Mouse (Mus musculus): ENCODE measurements around the gene Lmcd1. TPM values are rescaled to one million over a fixed set of nuclear protein-coding genes. Genes with fewer than 3 reads are reported as not detected.
"Not testable (repeated sequence)": the region's sequence is repeated elsewhere in the genome, so short reads cannot be mapped to it uniquely, and the experiment has no call there.

Gene Lmcd1
- polyA plus RNA-seq (2015; fragmentation: Nextera tagmentation; extraction: Ambion mirVana): 12.4 and 14.1 TPM in 2 replicates

DNA sequence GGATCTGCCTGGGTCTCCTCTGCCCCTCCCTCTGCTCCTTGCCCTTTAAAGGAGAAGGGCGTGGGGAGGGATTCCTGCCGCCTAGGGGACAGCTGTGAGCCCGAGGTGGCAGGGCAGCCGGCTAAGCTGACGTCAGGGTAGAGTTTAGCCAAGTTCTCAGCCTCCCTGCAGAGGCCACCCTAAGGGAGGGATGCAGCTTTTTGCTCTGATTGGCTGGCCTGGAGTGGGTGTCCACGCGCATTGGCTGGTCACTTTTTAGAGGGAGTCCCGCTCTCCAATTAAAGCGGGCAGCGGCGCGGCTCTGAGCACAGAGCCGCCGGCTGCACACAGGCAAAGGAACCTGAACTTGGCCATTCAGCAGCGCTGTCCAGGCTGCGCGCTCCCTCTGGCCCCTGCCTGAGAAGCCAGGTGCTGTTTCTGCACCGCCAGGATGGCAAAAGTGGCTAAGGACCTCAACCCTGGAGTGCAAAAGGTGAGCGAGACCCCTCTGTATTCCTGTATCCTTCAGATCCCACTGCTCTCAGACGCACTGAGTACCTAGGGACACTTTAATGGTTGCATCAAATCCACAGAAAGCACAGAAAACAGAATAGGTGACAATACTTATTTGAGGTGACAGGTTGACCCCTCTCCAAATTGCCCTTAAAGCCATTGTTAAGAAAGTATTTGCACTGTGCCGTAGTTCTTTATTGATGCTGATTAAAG lies at the start of gene Lmcd1:
TSS of gene Lmcd1 (plus strand) at position 258 of the 705 bp plus-strand sequence.
- H3K9me3 ChIP-seq (ENCODE audit: control insufficient read depth, low read length): no peaks in the 10 kb centered on the region
- H3K9ac ChIP-seq (ENCODE audit: low read depth, low read length): peak within 1 kb of the TSS; percentile 37; the same call in 1 of the 2 replicates
- H3K27me3 ChIP-seq (replicated peaks; ENCODE audit: control insufficient read depth, insufficient read depth, low read length): 0 out of 2 replicates have a peak, but pooled peaks cover under 1% of the 10 kb centered on the region
- H3K4me3 ChIP-seq (ENCODE audit: low read length): peak within 1 kb of the TSS; percentile 41
- peaks cover 16% of the 10 kb centered on the region for H3K4me1 ChIP-seq (ENCODE audit: control insufficient read depth, insufficient read depth, low read length)
- 3% methylated on average over 21 of the region's 21 CpGs for WGBS
- H3K36me3 ChIP-seq (ENCODE audit: control insufficient read depth, insufficient read depth, low read length): no peaks in the 10 kb centered on the region
- H3K4me2 ChIP-seq (ENCODE audit: low read depth, low read length): peak within 1 kb of the TSS; percentile 63
- H3K27ac ChIP-seq (ENCODE audit: low read length): peak within 1 kb of the TSS; percentile 57
- peak; percentile 92 for ATAC-seq

DNA sequence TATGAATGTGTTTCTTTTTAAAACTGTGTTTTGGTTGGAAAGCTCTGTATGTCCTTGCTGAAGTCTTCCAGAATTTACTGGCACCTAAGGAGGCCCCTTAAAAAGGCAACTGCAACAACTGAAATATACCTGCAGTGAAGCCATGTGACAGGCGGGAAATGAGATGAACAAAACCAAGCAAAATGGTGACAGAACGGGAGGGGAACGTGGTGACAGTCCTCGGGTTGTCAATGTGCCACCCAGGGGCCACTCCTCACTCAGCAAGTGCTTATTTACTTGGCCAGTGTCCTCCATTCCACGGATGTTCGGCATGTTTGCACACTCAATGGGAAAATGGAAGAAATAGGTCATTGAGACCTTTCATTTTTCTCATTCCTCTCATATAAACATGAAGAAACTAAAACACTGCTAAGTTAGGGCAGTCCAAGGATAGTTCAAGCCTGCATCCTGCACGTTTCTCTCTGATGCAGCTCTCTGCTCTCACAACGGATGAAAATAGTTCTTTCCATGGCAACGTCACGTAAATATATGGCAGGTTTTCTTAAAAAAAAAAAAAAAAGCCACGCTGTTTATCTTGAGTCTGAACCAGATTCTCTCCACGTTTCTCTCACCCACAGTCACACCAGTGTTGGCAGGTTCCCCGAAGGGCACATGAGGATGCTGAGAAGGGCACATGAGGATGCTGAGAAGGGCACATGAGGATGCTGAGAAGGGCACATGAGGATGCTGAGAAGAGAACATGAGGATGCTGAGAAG lies 49.5 kb upstream of the Lmcd1 start:
- no peak overlapping the region for H3K9ac ChIP-seq (ENCODE audit: low read depth, low read length)
- WGBS: 73% methylated on average over 13 of the region's 13 CpGs
- no peak for ATAC-seq
- no peaks in the 10 kb centered on the region for H3K9me3 ChIP-seq (ENCODE audit: control insufficient read depth, low read length)
- no peak overlapping the region for H3K4me3 ChIP-seq (ENCODE audit: low read length)
- no peaks in the 10 kb centered on the region for H3K27me3 ChIP-seq (replicated peaks; ENCODE audit: control insufficient read depth, insufficient read depth, low read length)
- H3K27ac ChIP-seq (ENCODE audit: low read length): no peak overlapping the region
- no peaks in the 10 kb centered on the region for H3K4me1 ChIP-seq (ENCODE audit: control insufficient read depth, insufficient read depth, low read length)
- H3K4me2 ChIP-seq (ENCODE audit: low read depth, low read length): no peak overlapping the region
- no peaks in the 10 kb centered on the region for H3K36me3 ChIP-seq (ENCODE audit: control insufficient read depth, insufficient read depth, low read length)

DNA sequence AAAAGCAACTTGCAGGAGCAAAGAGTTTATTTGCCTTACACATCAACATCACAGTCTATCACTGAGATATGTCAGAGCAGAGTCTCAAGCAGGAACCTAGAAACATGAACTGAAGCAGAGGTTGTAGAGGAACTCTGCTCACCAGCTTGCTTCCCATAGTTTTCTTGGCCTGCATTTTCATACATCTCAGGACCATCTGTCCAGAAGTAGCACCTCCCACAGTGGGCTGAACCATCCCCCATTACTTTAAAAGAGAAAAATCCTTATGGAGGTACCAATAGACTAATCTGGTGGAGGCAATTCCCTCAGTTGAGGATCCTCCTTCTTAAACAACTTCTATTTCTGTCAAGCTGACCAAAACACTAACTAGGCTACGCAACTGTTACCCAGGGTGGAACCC lies 36.8 kb upstream of the Lmcd1 start:
- no peaks in the 10 kb centered on the region for H3K9me3 ChIP-seq (ENCODE audit: control insufficient read depth, low read length)
- no peak overlapping the region for H3K27ac ChIP-seq (ENCODE audit: low read length)
- H3K9ac ChIP-seq (ENCODE audit: low read depth, low read length): no peak overlapping the region
- no peak overlapping the region for H3K4me2 ChIP-seq (ENCODE audit: low read depth, low read length)
- WGBS: 86% methylated on average over 1 of the region's 1 CpGs
- no peak for ATAC-seq
- H3K4me1 ChIP-seq (ENCODE audit: control insufficient read depth, insufficient read depth, low read length): no peaks in the 10 kb centered on the region
- no peak overlapping the region for H3K4me3 ChIP-seq (ENCODE audit: low read length)
- no peaks in the 10 kb centered on the region for H3K36me3 ChIP-seq (ENCODE audit: control insufficient read depth, insufficient read depth, low read length)
- no peaks in the 10 kb centered on the region for H3K27me3 ChIP-seq (replicated peaks; ENCODE audit: control insufficient read depth, insufficient read depth, low read length)

DNA sequence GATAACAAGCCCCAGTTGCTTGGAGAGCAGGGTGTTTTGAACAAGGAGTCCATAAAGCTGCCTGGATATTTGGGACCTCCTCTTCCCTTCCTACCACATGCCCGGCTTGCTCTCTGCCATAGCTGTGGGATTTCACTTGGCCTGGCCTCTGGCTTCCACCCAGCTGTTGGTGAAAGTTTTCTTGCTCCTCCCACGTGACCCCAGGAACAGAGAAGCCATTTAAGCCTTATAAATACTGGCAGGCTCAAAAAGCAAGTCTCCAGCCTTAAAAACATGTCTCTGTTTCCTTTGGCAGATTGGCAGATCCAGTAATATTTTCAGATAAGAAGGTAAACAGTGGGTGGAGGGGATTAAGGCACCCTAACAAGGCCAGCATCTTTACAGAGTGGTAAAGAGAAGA lies 31.3 kb upstream of the Lmcd1 start:
- ATAC-seq: no peak
- no peak overlapping the region for H3K4me3 ChIP-seq (ENCODE audit: low read length)
- H3K9ac ChIP-seq (ENCODE audit: low read depth, low read length): no peak overlapping the region
- H3K4me1 ChIP-seq (ENCODE audit: control insufficient read depth, insufficient read depth, low read length): no peaks in the 10 kb centered on the region
- H3K27ac ChIP-seq (ENCODE audit: low read length): no peak overlapping the region
- H3K27me3 ChIP-seq (replicated peaks; ENCODE audit: control insufficient read depth, insufficient read depth, low read length): no peaks in the 10 kb centered on the region
- WGBS: 67% methylated on average over 2 of the region's 2 CpGs
- no peak overlapping the region for H3K4me2 ChIP-seq (ENCODE audit: low read depth, low read length)
- H3K9me3 ChIP-seq (ENCODE audit: control insufficient read depth, low read length): no peaks in the 10 kb centered on the region
- no peaks in the 10 kb centered on the region for H3K36me3 ChIP-seq (ENCODE audit: control insufficient read depth, insufficient read depth, low read length)

DNA sequence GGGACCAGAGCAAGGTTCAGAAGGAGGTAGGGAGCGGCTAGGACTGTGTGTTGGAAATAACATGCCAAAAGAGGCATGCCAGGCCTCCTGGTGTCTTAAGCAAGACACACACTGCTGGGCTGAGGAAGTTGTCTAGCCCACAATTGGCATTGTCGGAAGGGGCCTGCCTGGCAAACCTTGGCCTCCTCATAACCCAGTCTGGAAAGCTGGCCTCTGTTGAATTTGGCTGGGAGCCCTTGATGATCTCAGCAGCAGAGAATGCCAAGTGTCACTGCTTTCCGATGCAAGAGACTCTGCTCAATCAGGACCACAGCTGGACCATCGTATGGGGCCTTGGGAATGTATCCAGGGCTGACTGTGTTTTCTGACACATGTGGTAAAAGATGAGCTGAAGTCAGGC lies 27.9 kb upstream of the Lmcd1 start:
- WGBS: 47% methylated on average over 4 of the region's 4 CpGs
- Histone ChIP-seq H3K9me3 (ENCODE audit: control insufficient read depth, low read length) (no peaks in the 10 kb centered on the region), H3K9ac (ENCODE audit: low read depth, low read length) (no peak overlapping the region), H3K4me3 (ENCODE audit: low read length) (no peak overlapping the region), H3K4me2 (ENCODE audit: low read depth, low read length) (no peak overlapping the region), H3K4me1 (ENCODE audit: control insufficient read depth, insufficient read depth, low read length) (no peaks in the 10 kb centered on the region), H3K36me3 (ENCODE audit: control insufficient read depth, insufficient read depth, low read length) (no peaks in the 10 kb centered on the region), H3K27ac (ENCODE audit: low read length) (no peak overlapping the region), H3K27me3 (replicated peaks; ENCODE audit: control insufficient read depth, insufficient read depth, low read length) (no peaks in the 10 kb centered on the region)
- peak; percentile 64 for ATAC-seq

DNA sequence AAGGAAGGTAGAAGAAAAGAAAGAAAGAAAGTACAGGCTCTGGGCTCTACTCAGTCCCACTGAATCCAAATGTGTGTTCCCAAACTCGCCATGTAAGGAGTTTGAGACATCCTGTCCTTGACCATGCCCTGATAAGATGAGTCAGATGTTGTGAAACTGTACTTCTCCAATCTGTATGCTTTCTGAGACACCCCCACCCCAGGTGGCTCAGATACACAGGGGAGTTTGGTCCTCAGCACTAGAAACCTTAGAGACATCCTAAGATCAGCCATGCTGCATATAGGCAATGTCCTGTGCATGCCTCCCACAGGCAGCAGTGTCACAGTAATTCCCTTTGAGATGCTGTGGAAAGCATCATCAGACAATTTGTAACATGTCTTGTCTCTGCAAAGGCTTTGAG lies 26.9 kb upstream of the Lmcd1 start:
- 81% methylated on average over 1 of the region's 1 CpGs for WGBS
- no peak for ATAC-seq
- H3K4me2 ChIP-seq (ENCODE audit: low read depth, low read length): no peak overlapping the region
- no peak overlapping the region for H3K27ac ChIP-seq (ENCODE audit: low read length)
- H3K4me3 ChIP-seq (ENCODE audit: low read length): no peak overlapping the region
- H3K36me3 ChIP-seq (ENCODE audit: control insufficient read depth, insufficient read depth, low read length): no peaks in the 10 kb centered on the region
- H3K27me3 ChIP-seq (replicated peaks; ENCODE audit: control insufficient read depth, insufficient read depth, low read length): no peaks in the 10 kb centered on the region
- H3K4me1 ChIP-seq (ENCODE audit: control insufficient read depth, insufficient read depth, low read length): no peaks in the 10 kb centered on the region
- H3K9ac ChIP-seq (ENCODE audit: low read depth, low read length): no peak overlapping the region
- no peaks in the 10 kb centered on the region for H3K9me3 ChIP-seq (ENCODE audit: control insufficient read depth, low read length)

DNA sequence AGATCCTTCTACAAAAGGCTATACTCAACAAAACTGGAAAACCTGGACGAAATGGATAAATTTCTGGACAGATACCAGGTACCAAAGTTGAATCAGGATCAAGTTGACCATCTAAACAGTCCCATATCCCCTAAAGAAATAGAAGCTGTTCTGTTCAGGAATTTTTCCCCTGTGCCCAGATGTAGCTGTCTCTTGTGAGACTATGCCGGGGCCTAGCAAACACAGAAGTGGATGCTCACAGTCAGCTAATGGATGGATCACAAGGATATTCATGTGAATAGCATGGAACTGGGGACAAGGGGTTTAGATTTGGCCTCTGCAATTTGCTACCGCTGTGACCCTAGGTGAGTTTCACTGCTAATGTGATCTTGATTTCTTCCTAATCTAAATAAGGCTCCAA lies 19.6 kb upstream of the Lmcd1 start:
- H3K36me3 ChIP-seq (ENCODE audit: control insufficient read depth, insufficient read depth, low read length); ATAC-seq; H3K27me3 ChIP-seq (replicated peaks; ENCODE audit: control insufficient read depth, insufficient read depth, low read length); H3K4me1 ChIP-seq (ENCODE audit: control insufficient read depth, insufficient read depth, low read length); H3K9me3 ChIP-seq (ENCODE audit: control insufficient read depth, low read length); H3K4me2 ChIP-seq (ENCODE audit: low read depth, low read length); H3K4me3 ChIP-seq (ENCODE audit: low read length); H3K9ac ChIP-seq (ENCODE audit: low read depth, low read length); H3K27ac ChIP-seq (ENCODE audit: low read length): not testable (repeated sequence)
- WGBS: 93% methylated on average over 2 of the region's 3 CpGs

DNA sequence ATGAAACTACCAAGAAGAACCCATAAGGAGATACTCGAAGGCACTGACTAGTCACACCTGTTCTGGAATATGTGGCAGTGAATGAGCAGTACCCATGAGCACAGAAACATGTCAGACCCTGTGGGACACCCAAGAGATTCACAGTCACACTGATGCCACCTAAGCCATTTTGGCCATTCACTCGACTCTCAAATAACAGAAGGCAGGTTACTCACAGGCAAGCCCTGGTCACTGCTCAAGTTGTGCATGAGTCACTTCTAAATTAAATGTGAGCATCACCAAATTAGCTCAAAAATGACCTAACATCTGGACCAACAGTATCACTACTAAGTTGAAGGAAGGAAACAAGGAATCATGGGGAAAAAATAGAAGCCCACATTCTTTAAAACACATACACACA lies 18.6 kb upstream of the Lmcd1 start:
- no peak overlapping the region for H3K4me3 ChIP-seq (ENCODE audit: low read length)
- 0 out of 2 replicates have a peak, but pooled peaks cover 8% of the 10 kb centered on the region for H3K4me1 ChIP-seq (ENCODE audit: control insufficient read depth, insufficient read depth, low read length)
- H3K9ac ChIP-seq (ENCODE audit: low read depth, low read length): no peak overlapping the region
- no peaks in the 10 kb centered on the region for H3K9me3 ChIP-seq (ENCODE audit: control insufficient read depth, low read length)
- H3K4me2 ChIP-seq (ENCODE audit: low read depth, low read length): no peak overlapping the region
- H3K27me3 ChIP-seq (replicated peaks; ENCODE audit: control insufficient read depth, insufficient read depth, low read length): no peaks in the 10 kb centered on the region
- 88% methylated on average over 2 of the region's 2 CpGs for WGBS
- ATAC-seq: no peak
- no peaks in the 10 kb centered on the region for H3K36me3 ChIP-seq (ENCODE audit: control insufficient read depth, insufficient read depth, low read length)
- H3K27ac ChIP-seq (ENCODE audit: low read length): no peak overlapping the region

DNA sequence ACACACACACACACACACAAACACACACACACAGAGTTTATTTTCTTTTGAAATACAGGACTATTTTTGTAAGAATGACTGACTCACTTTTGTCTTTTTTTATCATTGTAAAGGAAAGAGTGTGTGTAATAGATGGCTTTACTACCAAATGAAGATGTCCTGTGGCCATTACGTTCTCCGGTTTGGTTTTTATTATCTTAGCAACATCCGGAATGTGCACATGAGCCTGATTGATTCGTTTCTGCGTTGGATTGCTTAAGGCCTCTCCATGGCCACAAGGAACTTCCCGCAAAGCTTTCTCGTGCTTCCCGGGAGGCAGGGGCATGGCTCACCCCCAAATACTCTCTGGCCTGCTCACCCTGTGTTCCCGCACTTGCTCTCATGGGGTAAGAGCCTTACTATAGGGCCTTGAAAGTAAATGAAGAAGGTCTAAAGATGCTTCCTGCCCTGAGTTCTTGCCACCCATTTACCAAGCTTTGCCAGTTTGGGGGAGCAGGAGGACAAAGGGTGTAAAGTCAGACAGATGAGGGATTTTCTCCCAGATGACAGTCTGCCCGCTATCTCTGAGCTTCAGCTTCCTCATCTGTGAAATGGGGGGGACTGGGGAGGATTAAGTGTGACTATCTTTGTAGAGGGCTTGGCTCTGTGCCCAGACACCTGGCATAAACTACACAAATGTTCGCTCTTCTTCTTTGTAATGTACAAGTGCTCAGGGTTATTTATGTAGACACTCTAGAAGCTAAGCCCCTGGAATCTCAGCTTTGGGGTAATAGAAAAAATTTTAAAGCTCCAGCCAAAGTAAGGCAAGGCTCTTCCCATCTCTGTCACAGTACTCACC lies 18.0 kb upstream of the Lmcd1 start:
- Histone ChIP-seq H3K4me1 (ENCODE audit: control insufficient read depth, insufficient read depth, low read length) (0 out of 2 replicates have a peak, but pooled peaks cover 8% of the 10 kb centered on the region), H3K9ac (ENCODE audit: low read depth, low read length) (no peak overlapping the region), H3K36me3 (ENCODE audit: control insufficient read depth, insufficient read depth, low read length) (no peaks in the 10 kb centered on the region), H3K27me3 (replicated peaks; ENCODE audit: control insufficient read depth, insufficient read depth, low read length) (no peaks in the 10 kb centered on the region), H3K4me3 (ENCODE audit: low read length) (no peak overlapping the region), H3K4me2 (ENCODE audit: low read depth, low read length) (no peak overlapping the region), H3K27ac (ENCODE audit: low read length) (no peak overlapping the region), H3K9me3 (ENCODE audit: control insufficient read depth, low read length) (no peaks in the 10 kb centered on the region)
- 0 out of 2 replicates have a peak, but pooled peaks have one; percentile 31 for ATAC-seq
- 51% methylated on average over 11 of the region's 11 CpGs for whole genome bisulfite sequencing
